Mouse (Mus musculus): ENCODE data around the gene Rhoj. TPM values are rescaled to one million over a fixed set of nuclear protein-coding genes. Genes with fewer than 3 reads are reported as not detected.
"Not testable (repeated sequence)": the region's sequence is repeated elsewhere in the genome, so short reads cannot be mapped to it uniquely, and the experiment has no call there.

Gene Rhoj
- polyA plus RNA-seq, 1 experiment from 2014 or later: 69.3 TPM

- WGBS: 37% methylated on average over 6 of the region's 6 CpGs
- H3K27ac ChIP-seq: peak overlapping the region; percentile 61
- peak; percentile 13; the same call in 1 of the 2 replicates for ATAC-seq (ENCODE audit: borderline replicate concordance, extremely low read depth, low FRiP score, low TSS enrichment)
Observed at GRCm38 (mm10) chr12:75309756-75310155, 1.6 kb downstream of the Rhoj start.

GRCm38 (mm10) chr12:75310766-75311165 lies 2.6 kb downstream of the Rhoj start:
- H3K4me3 ChIP-seq: peak overlapping the region; percentile 60
- H3K36me3 ChIP-seq: no peaks in the 10 kb centered on the region
- peak overlapping the region; percentile 50; the same call in 1 of the 2 replicates for H3K27ac ChIP-seq
- peaks cover 25% of the 10 kb centered on the region for H3K4me1 ChIP-seq
- no peak overlapping the region for H3K9ac ChIP-seq
- H3K9me3 ChIP-seq: no peaks in the 10 kb centered on the region
- no peak for ATAC-seq (ENCODE audit: borderline replicate concordance, extremely low read depth, low FRiP score, low TSS enrichment)
- no peaks in the 10 kb centered on the region for H3K27me3 ChIP-seq
- WGBS: 62% methylated on average over 12 of the region's 12 CpGs
- H3K4me2 ChIP-seq: peak overlapping the region; percentile 89

More at GRCm38 (mm10) chr12:75309756-75310155, 1.6 kb downstream of the Rhoj start:
- Histone ChIP-seq H3K36me3 (no peaks in the 10 kb centered on the region), H3K9ac (no peak overlapping the region), H3K9me3 (no peaks in the 10 kb centered on the region), H3K4me1 (peaks cover 25% of the 10 kb centered on the region), H3K4me2 (peak overlapping the region; percentile 89), H3K4me3 (peak overlapping the region; percentile 60), H3K27me3 (no peaks in the 10 kb centered on the region)

GRCm38 (mm10) chr12:75311879-75312278 lies 3.8 kb downstream of the Rhoj start:
- no peak overlapping the region for H3K27ac ChIP-seq
- 65% methylated on average over 8 of the region's 8 CpGs for WGBS

GRCm38 (mm10) chr12:75313992-75314391 lies 5.9 kb downstream of the Rhoj start:
- Histone ChIP-seq H3K36me3 (no peaks in the 10 kb centered on the region), H3K27ac (no peak overlapping the region), H3K4me1 (peaks cover 22% of the 10 kb centered on the region), H3K9me3 (no peaks in the 10 kb centered on the region), H3K27me3 (no peaks in the 10 kb centered on the region), H3K4me3 (no peak overlapping the region), H3K9ac (no peak overlapping the region), H3K4me2 (no peak overlapping the region)
- 57% methylated on average over 3 of the region's 3 CpGs for WGBS
- ATAC-seq (ENCODE audit: borderline replicate concordance, extremely low read depth, low FRiP score, low TSS enrichment): no peak

More at GRCm38 (mm10) chr12:75311879-75312278, 3.8 kb downstream of the Rhoj start:
- H3K4me1 ChIP-seq: peaks cover 25% of the 10 kb centered on the region
- H3K36me3 ChIP-seq: no peaks in the 10 kb centered on the region
- H3K27me3 ChIP-seq: no peaks in the 10 kb centered on the region
- ATAC-seq (ENCODE audit: borderline replicate concordance, extremely low read depth, low FRiP score, low TSS enrichment): no peak
- no peak overlapping the region for H3K9ac ChIP-seq
- H3K9me3 ChIP-seq: no peaks in the 10 kb centered on the region
- no peak overlapping the region for H3K4me2 ChIP-seq
- H3K4me3 ChIP-seq: no peak overlapping the region

GRCm38 (mm10) chr12:75315851-75316250 lies 7.7 kb downstream of the Rhoj start:
- H3K36me3 ChIP-seq: no peaks in the 10 kb centered on the region
- H3K27me3 ChIP-seq: no peaks in the 10 kb centered on the region
- no peak overlapping the region for H3K4me3 ChIP-seq
- H3K27ac ChIP-seq: no peak overlapping the region
- H3K4me1 ChIP-seq: peaks cover 19% of the 10 kb centered on the region
- H3K9me3 ChIP-seq: no peaks in the 10 kb centered on the region
- H3K9ac ChIP-seq: no peak overlapping the region
- H3K4me2 ChIP-seq: no peak overlapping the region
- no peak for ATAC-seq (ENCODE audit: borderline replicate concordance, extremely low read depth, low FRiP score, low TSS enrichment)
- 84% methylated on average over 3 of the region's 3 CpGs for WGBS

GRCm38 (mm10) chr12:75320441-75320925 lies 12.4 kb downstream of the Rhoj start:
- Histone ChIP-seq H3K27ac (no peak overlapping the region), H3K4me2 (no peak overlapping the region), H3K9ac (no peak overlapping the region), H3K9me3 (no peaks in the 10 kb centered on the region), H3K4me3 (no peak overlapping the region), H3K4me1 (no peaks in the 10 kb centered on the region), H3K27me3 (no peaks in the 10 kb centered on the region), H3K36me3 (0 out of 2 replicates have a peak, but pooled peaks cover 4% of the 10 kb centered on the region)
- 49% methylated on average over 12 of the region's 12 CpGs for WGBS
- no peak for ATAC-seq (ENCODE audit: borderline replicate concordance, extremely low read depth, low FRiP score, low TSS enrichment)

GRCm38 (mm10) chr12:75321189-75321588 lies 13.1 kb downstream of the Rhoj start:
- WGBS: 79% methylated on average over 4 of the region's 4 CpGs
- 0 out of 2 replicates have a peak, but pooled peaks cover 4% of the 10 kb centered on the region for H3K36me3 ChIP-seq
- no peak overlapping the region for H3K4me2 ChIP-seq
- H3K4me3 ChIP-seq: no peak overlapping the region
- H3K4me1 ChIP-seq: no peaks in the 10 kb centered on the region
- no peaks in the 10 kb centered on the region for H3K27me3 ChIP-seq
- no peak for ATAC-seq (ENCODE audit: borderline replicate concordance, extremely low read depth, low FRiP score, low TSS enrichment)
- H3K9me3 ChIP-seq: no peaks in the 10 kb centered on the region
- no peak overlapping the region for H3K27ac ChIP-seq
- H3K9ac ChIP-seq: no peak overlapping the region

GRCm38 (mm10) chr12:75329188-75329587 lies 21.1 kb downstream of the Rhoj start:
- H3K4me2 ChIP-seq: no peak overlapping the region
- WGBS: 61% methylated on average over 2 of the region's 2 CpGs
- H3K36me3 ChIP-seq: no peaks in the 10 kb centered on the region
- no peaks in the 10 kb centered on the region for H3K27me3 ChIP-seq
- H3K9me3 ChIP-seq: no peaks in the 10 kb centered on the region
- no peaks in the 10 kb centered on the region for H3K4me1 ChIP-seq
- no peak for ATAC-seq (ENCODE audit: borderline replicate concordance, extremely low read depth, low FRiP score, low TSS enrichment)
- H3K27ac ChIP-seq: no peak overlapping the region
- H3K9ac ChIP-seq: no peak overlapping the region
- H3K4me3 ChIP-seq: no peak overlapping the region

- WGBS: 90% methylated on average over 3 of the region's 3 CpGs
- no peaks in the 10 kb centered on the region for H3K36me3 ChIP-seq
- H3K4me3 ChIP-seq: no peak overlapping the region
- no peak for ATAC-seq (ENCODE audit: borderline replicate concordance, extremely low read depth, low FRiP score, low TSS enrichment)
- H3K27ac ChIP-seq: no peak overlapping the region
- H3K27me3 ChIP-seq: no peaks in the 10 kb centered on the region
- no peak overlapping the region for H3K9ac ChIP-seq
- H3K4me2 ChIP-seq: no peak overlapping the region
- no peaks in the 10 kb centered on the region for H3K9me3 ChIP-seq
- no peaks in the 10 kb centered on the region for H3K4me1 ChIP-seq
Observed at GRCm38 (mm10) chr12:75339894-75340293, 31.8 kb downstream of the Rhoj start.

- WGBS: 89% methylated on average over 7 of the region's 7 CpGs
- no peak overlapping the region for H3K27ac ChIP-seq
- H3K4me1 ChIP-seq: no peaks in the 10 kb centered on the region
- no peaks in the 10 kb centered on the region for H3K27me3 ChIP-seq
- H3K9me3 ChIP-seq: no peaks in the 10 kb centered on the region
- H3K9ac ChIP-seq: no peak overlapping the region
- H3K4me2 ChIP-seq: no peak overlapping the region
- H3K36me3 ChIP-seq: no peaks in the 10 kb centered on the region
- H3K4me3 ChIP-seq: no peak overlapping the region
- no peak for ATAC-seq (ENCODE audit: borderline replicate concordance, extremely low read depth, low FRiP score, low TSS enrichment)
Observed at GRCm38 (mm10) chr12:75340331-75340730, 32.2 kb downstream of the Rhoj start.

- no peak for ATAC-seq (ENCODE audit: borderline replicate concordance, extremely low read depth, low FRiP score, low TSS enrichment)
- Histone ChIP-seq H3K36me3 (no peaks in the 10 kb centered on the region), H3K4me3 (no peak overlapping the region), H3K9me3 (no peaks in the 10 kb centered on the region), H3K4me2 (no peak overlapping the region), H3K4me1 (peaks cover 11% of the 10 kb centered on the region), H3K27me3 (no peaks in the 10 kb centered on the region), H3K27ac (no peak overlapping the region), H3K9ac (no peak overlapping the region)
- WGBS: 59% methylated on average over 7 of the region's 7 CpGs
Observed at GRCm38 (mm10) chr12:75348551-75348950, 40.4 kb downstream of the Rhoj start.

GRCm38 (mm10) chr12:75349537-75349936 lies 41.4 kb downstream of the Rhoj start:
- H3K27me3 ChIP-seq; H3K36me3 ChIP-seq; ATAC-seq (ENCODE audit: borderline replicate concordance, extremely low read depth, low FRiP score, low TSS enrichment); H3K4me3 ChIP-seq; H3K4me2 ChIP-seq; H3K9me3 ChIP-seq; H3K27ac ChIP-seq; H3K9ac ChIP-seq: not testable (repeated sequence)
- peaks cover 11% of the 10 kb centered on the region for H3K4me1 ChIP-seq
- WGBS: 67% methylated on average over 5 of the region's 5 CpGs

GRCm38 (mm10) chr12:75350750-75351149 lies 42.6 kb downstream of the Rhoj start:
- no peak overlapping the region for H3K9ac ChIP-seq
- H3K4me1 ChIP-seq: peaks cover 11% of the 10 kb centered on the region
- H3K27ac ChIP-seq: no peak overlapping the region
- no peaks in the 10 kb centered on the region for H3K36me3 ChIP-seq
- H3K9me3 ChIP-seq: no peaks in the 10 kb centered on the region
- H3K27me3 ChIP-seq: no peaks in the 10 kb centered on the region
- WGBS: 92% methylated on average over 5 of the region's 5 CpGs
- H3K4me2 ChIP-seq: no peak overlapping the region
- no peak overlapping the region for H3K4me3 ChIP-seq
- ATAC-seq (ENCODE audit: borderline replicate concordance, extremely low read depth, low FRiP score, low TSS enrichment): no peak

Measured in lung, embryonic 15.5 days (tissue).